Mouse (Mus musculus): ENCODE results near the gene Emid1. TPM values are rescaled to one million over a fixed set of nuclear protein-coding genes. Genes with fewer than 3 reads are reported as not detected.

Emid1 gene
- 230 and 247 TPM in 2 replicates for polyA plus RNA-seq (2015; fragmentation: Nextera tagmentation; extraction: Ambion mirVana)

DNA sequence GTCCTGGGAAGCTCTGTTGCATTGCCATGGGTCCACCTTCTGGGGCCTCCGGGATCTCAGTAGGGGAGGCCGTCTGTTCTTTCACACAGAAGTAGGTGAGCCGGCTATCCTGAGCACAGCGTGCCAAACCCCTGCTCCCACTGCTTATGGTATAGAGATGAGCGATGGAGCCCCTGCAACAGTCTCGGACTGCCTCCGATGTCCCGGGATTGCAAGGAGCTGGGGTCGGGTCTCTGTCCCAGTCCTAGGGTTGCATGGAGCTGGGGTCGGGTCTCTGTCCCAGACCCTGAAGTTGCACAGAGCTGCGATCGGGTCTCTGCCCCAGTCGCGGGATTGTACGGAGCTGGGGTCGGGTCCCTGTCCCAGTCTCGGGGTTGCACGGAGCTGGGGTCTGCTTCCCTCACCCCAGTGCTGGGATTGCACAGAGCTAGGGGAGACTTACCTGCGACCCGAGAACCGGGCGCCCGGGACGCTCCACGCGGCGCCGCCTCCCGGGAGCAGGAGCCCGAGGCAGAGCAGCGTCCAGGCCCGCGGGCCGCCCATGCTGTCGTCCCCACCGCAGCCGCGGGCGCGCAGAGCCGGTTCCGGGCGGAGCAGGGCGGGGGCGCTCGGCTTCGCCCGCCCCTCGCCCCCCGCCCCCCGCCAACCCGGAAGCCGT is at the start of gene Emid1:
Emid1 (minus strand) TSS at position 578 of the 658 bp plus-strand sequence.
- ATAC-seq (ENCODE audit: low FRiP score, low TSS enrichment), result peak; percentile 5; the same call in 1 of the 2 replicates
- Histone ChIP-seq H3K4me3 (ENCODE audit: low read length) (peak within 1 kb of the TSS; percentile 73), H3K4me1 (ENCODE audit: insufficient read depth, low read length) (peaks cover 75% of the 10 kb centered on the region), H3K9me3 (ENCODE audit: low read length) (no peaks in the 10 kb centered on the region), H3K27me3 (ENCODE audit: insufficient read depth, low read length) (no peaks in the 10 kb centered on the region), H3K36me3 (ENCODE audit: insufficient read depth, low read length) (no peaks in the 10 kb centered on the region), H3K9ac (replicated peaks; ENCODE audit: low read length) (peak within 1 kb of the TSS; percentile 91), H3K4me2 (replicated peaks; ENCODE audit: low read depth, low read length) (peak within 1 kb of the TSS; percentile 67), H3K27ac (ENCODE audit: low read length) (peak within 1 kb of the TSS; percentile 92)
- WGBS, result under 1% methylated on average over 40 of the region's 53 CpGs

- Histone ChIP-seq H3K4me1 (ENCODE audit: insufficient read depth, low read length) (peaks cover 17% of the 10 kb centered on the region), H3K27me3 (ENCODE audit: insufficient read depth, low read length) (no peaks in the 10 kb centered on the region), H3K27ac (ENCODE audit: low read length) (no peak overlapping the region), H3K9ac (replicated peaks; ENCODE audit: low read length) (no peak overlapping the region), H3K4me3 (ENCODE audit: low read length) (no peak overlapping the region), H3K9me3 (ENCODE audit: low read length) (no peaks in the 10 kb centered on the region), H3K4me2 (replicated peaks; ENCODE audit: low read depth, low read length) (no peak overlapping the region), H3K36me3 (ENCODE audit: insufficient read depth, low read length) (peaks cover 17% of the 10 kb centered on the region)
- ATAC-seq (ENCODE audit: low FRiP score, low TSS enrichment), result no peak
- WGBS, result 82% methylated on average over 2 of the region's 2 CpGs
These were observed 47.8 kb upstream of the Emid1 start for GRCm38 (mm10) chr11:5199879-5200278.

DNA sequence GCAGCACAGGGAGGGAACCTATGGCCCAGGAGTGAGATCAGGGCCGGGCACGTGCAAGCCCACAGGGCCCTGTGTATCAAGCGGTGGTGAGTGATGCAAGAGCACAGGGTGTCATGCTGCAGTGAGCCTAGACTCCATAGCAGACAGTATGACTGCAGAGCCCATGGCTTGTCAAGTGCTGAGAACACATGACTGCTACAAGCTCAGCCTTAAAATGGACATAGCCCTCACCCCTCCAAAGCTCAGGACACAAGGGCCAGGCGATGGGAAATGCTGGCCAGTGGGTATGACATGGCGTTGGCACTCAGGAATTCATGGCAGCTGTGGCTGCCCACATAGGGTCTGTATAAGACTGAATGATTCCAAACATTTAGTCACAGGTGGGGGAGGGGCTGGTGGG is 45.0 kb upstream of the Emid1 start:
- Histone ChIP-seq H3K36me3 (ENCODE audit: insufficient read depth, low read length) (peaks cover 29% of the 10 kb centered on the region), H3K4me1 (ENCODE audit: insufficient read depth, low read length) (peaks cover 17% of the 10 kb centered on the region), H3K4me3 (ENCODE audit: low read length) (no peak overlapping the region), H3K9ac (replicated peaks; ENCODE audit: low read length) (no peak overlapping the region), H3K4me2 (replicated peaks; ENCODE audit: low read depth, low read length) (no peak overlapping the region), H3K27ac (ENCODE audit: low read length) (peak overlapping the region; percentile 56), H3K9me3 (ENCODE audit: low read length) (no peaks in the 10 kb centered on the region), H3K27me3 (ENCODE audit: insufficient read depth, low read length) (no peaks in the 10 kb centered on the region)
- 76% methylated on average over 5 of the region's 5 CpGs for WGBS
- ATAC-seq (ENCODE audit: low FRiP score, low TSS enrichment), result peak; percentile 43

GRCm38 (mm10) chr11:5196583-5196982 is 44.5 kb upstream of the Emid1 start:
- peak overlapping the region; percentile 56 for H3K27ac ChIP-seq (ENCODE audit: low read length)
- peak; percentile 52; the same call in 1 of the 2 replicates for ATAC-seq (ENCODE audit: low FRiP score, low TSS enrichment)

GRCm38 (mm10) chr11:5193576-5193881 is 41.5 kb upstream of the Emid1 start:
- H3K9me3 ChIP-seq (ENCODE audit: low read length), result no peaks in the 10 kb centered on the region
- H3K4me1 ChIP-seq (ENCODE audit: insufficient read depth, low read length), result peaks cover 17% of the 10 kb centered on the region
- H3K27me3 ChIP-seq (ENCODE audit: insufficient read depth, low read length), result no peaks in the 10 kb centered on the region
- H3K36me3 ChIP-seq (ENCODE audit: insufficient read depth, low read length), result peaks cover 25% of the 10 kb centered on the region
- no peak overlapping the region for H3K27ac ChIP-seq (ENCODE audit: low read length)
- H3K9ac ChIP-seq (replicated peaks; ENCODE audit: low read length), result no peak overlapping the region
- H3K4me3 ChIP-seq (ENCODE audit: low read length), result no peak overlapping the region
- ATAC-seq (ENCODE audit: low FRiP score, low TSS enrichment), result no peak
- WGBS, result 53% methylated on average over 1 of the region's 1 CpGs
- no peak overlapping the region for H3K4me2 ChIP-seq (replicated peaks; ENCODE audit: low read depth, low read length)

More at GRCm38 (mm10) chr11:5196583-5196982, 44.5 kb upstream of the Emid1 start:
- no peak overlapping the region for H3K4me3 ChIP-seq (ENCODE audit: low read length)
- H3K36me3 ChIP-seq (ENCODE audit: insufficient read depth, low read length), result peaks cover 29% of the 10 kb centered on the region
- H3K4me1 ChIP-seq (ENCODE audit: insufficient read depth, low read length), result peaks cover 17% of the 10 kb centered on the region
- H3K4me2 ChIP-seq (replicated peaks; ENCODE audit: low read depth, low read length), result no peak overlapping the region
- no peaks in the 10 kb centered on the region for H3K27me3 ChIP-seq (ENCODE audit: insufficient read depth, low read length)
- no peaks in the 10 kb centered on the region for H3K9me3 ChIP-seq (ENCODE audit: low read length)
- 48% methylated on average over 7 of the region's 7 CpGs for WGBS
- H3K9ac ChIP-seq (replicated peaks; ENCODE audit: low read length), result 0 out of 2 replicates have a peak overlapping the region, but pooled peaks have one; percentile 1

DNA sequence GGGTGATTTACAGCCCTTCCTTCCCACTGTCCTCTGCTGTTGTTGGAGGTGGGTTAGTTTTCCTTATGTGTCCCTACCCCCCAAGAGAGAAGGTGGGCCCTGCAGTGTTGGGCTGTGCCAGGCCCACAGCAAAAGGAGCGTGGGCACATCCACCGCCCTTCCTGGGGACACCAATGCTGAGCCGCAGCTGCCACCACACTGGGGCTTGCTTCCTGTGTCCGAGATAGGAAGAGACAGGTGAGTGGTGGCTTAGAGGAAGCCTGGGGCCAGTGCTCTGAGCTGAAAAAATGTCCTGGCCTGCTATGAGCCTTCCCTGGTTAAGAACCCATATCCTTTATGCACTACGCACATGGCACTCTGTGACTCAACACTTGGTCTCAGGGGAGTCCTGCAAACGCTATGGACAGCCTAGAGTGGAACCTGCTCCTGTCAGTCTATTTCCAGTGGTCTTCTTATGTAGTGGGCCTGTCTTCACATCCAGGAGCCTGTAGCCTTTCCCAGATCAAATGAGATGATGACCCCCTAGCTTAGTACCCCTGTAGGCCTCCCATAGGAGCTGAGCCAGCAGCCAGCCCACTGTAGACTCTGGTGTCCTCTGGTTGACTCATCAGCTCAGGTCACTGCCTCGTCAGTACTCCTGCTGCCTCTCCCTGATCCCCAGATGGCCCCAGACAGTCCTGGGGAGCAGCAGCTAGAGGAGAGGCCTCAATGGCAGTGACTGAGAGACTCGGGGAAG is 41.0 kb upstream of the Emid1 start:
- Histone ChIP-seq H3K4me1 (ENCODE audit: insufficient read depth, low read length) (peaks cover 17% of the 10 kb centered on the region), H3K4me3 (ENCODE audit: low read length) (no peak overlapping the region), H3K9me3 (ENCODE audit: low read length) (no peaks in the 10 kb centered on the region), H3K4me2 (replicated peaks; ENCODE audit: low read depth, low read length) (no peak overlapping the region), H3K36me3 (ENCODE audit: insufficient read depth, low read length) (peaks cover 22% of the 10 kb centered on the region), H3K9ac (replicated peaks; ENCODE audit: low read length) (no peak overlapping the region), H3K27me3 (ENCODE audit: insufficient read depth, low read length) (no peaks in the 10 kb centered on the region), H3K27ac (ENCODE audit: low read length) (no peak overlapping the region)
- no peak for ATAC-seq (ENCODE audit: low FRiP score, low TSS enrichment)
- WGBS, result 78% methylated on average over 8 of the region's 8 CpGs

GRCm38 (mm10) chr11:5192084-5192516 is 40.0 kb upstream of the Emid1 start:
- H3K4me1 ChIP-seq (ENCODE audit: insufficient read depth, low read length), result peaks cover 13% of the 10 kb centered on the region
- H3K9me3 ChIP-seq (ENCODE audit: low read length), result no peaks in the 10 kb centered on the region
- no peaks in the 10 kb centered on the region for H3K27me3 ChIP-seq (ENCODE audit: insufficient read depth, low read length)
- no peak for ATAC-seq (ENCODE audit: low FRiP score, low TSS enrichment)
- H3K4me2 ChIP-seq (replicated peaks; ENCODE audit: low read depth, low read length), result no peak overlapping the region
- WGBS, result 48% methylated on average over 9 of the region's 9 CpGs
- H3K9ac ChIP-seq (replicated peaks; ENCODE audit: low read length), result no peak overlapping the region
- H3K27ac ChIP-seq (ENCODE audit: low read length), result no peak overlapping the region
- H3K36me3 ChIP-seq (ENCODE audit: insufficient read depth, low read length), result peaks cover 22% of the 10 kb centered on the region
- H3K4me3 ChIP-seq (ENCODE audit: low read length), result no peak overlapping the region

- no peak overlapping the region for H3K4me2 ChIP-seq (replicated peaks; ENCODE audit: low read depth, low read length)
- no peaks in the 10 kb centered on the region for H3K9me3 ChIP-seq (ENCODE audit: low read length)
- peaks cover 11% of the 10 kb centered on the region; the same call in 1 of the 2 replicates for H3K36me3 ChIP-seq (ENCODE audit: insufficient read depth, low read length)
- no peak overlapping the region for H3K27ac ChIP-seq (ENCODE audit: low read length)
- WGBS, result 68% methylated on average over 9 of the region's 9 CpGs
- H3K4me3 ChIP-seq (ENCODE audit: low read length), result no peak overlapping the region
- H3K27me3 ChIP-seq (ENCODE audit: insufficient read depth, low read length), result no peaks in the 10 kb centered on the region
- ATAC-seq (ENCODE audit: low FRiP score, low TSS enrichment), result no peak
- no peak overlapping the region for H3K9ac ChIP-seq (replicated peaks; ENCODE audit: low read length)
- H3K4me1 ChIP-seq (ENCODE audit: insufficient read depth, low read length), result peaks cover under 1% of the 10 kb centered on the region; the same call in 1 of the 2 replicates
These were observed 37.3 kb upstream of the Emid1 start for GRCm38 (mm10) chr11:5189239-5189933.

GRCm38 (mm10) chr11:5188170-5188569 is 36.1 kb upstream of the Emid1 start:
- H3K27ac ChIP-seq (ENCODE audit: low read length), result no peak overlapping the region
- no peak for ATAC-seq (ENCODE audit: low FRiP score, low TSS enrichment)
- no peaks in the 10 kb centered on the region for H3K9me3 ChIP-seq (ENCODE audit: low read length)
- H3K4me2 ChIP-seq (replicated peaks; ENCODE audit: low read depth, low read length), result no peak overlapping the region
- peaks cover 7% of the 10 kb centered on the region for H3K4me1 ChIP-seq (ENCODE audit: insufficient read depth, low read length)
- H3K27me3 ChIP-seq (ENCODE audit: insufficient read depth, low read length), result no peaks in the 10 kb centered on the region
- H3K4me3 ChIP-seq (ENCODE audit: low read length), result no peak overlapping the region
- 86% methylated on average over 4 of the region's 4 CpGs for WGBS
- H3K9ac ChIP-seq (replicated peaks; ENCODE audit: low read length), result no peak overlapping the region
- 0 out of 2 replicates have a peak, but pooled peaks cover 4% of the 10 kb centered on the region for H3K36me3 ChIP-seq (ENCODE audit: insufficient read depth, low read length)
